Mouse (Mus musculus): Measurements from ENCODE around the gene Pramef20.
"Not testable (repeated sequence)": the region's sequence is repeated elsewhere in the genome, so short reads cannot be mapped to it uniquely, and the experiment has no call there.

- TF ChIP-seq CTCF (IDR thresholded peaks at IDR 0.05; ENCODE audit: control insufficient read depth, insufficient read depth, insufficient read length); MAX (IDR thresholded peaks at IDR 0.05); FOSL1 (IDR thresholded peaks at IDR 0.05; ENCODE audit: insufficient read depth, low read length, poor library complexity, severe bottlenecking): not testable (repeated sequence)
Observed at GRCm38 (mm10) chr4:144335856-144336255, 41.9 kb downstream of the Pramef20 start.
